Mouse (Mus musculus) adrenal gland, postnatal 10 days (tissue): ENCODE data around the gene Slc35g3. TPM values are rescaled to one million over a fixed set of nuclear protein-coding genes. Genes with fewer than 3 reads are reported as not detected.

Experiments
- DNase-seq: peaks from one replicate; pipeline ENCODE4 v3.0.0; 2021; ENCODE audit warnings: mixed read lengths
- long read RNA-seq, 2 experiments: library from polyadenylated mRNA; stranded (forward); transcript quantifications; one replicate each; pipeline ENCODE4 v2.0.0; 2021
- total RNA-seq, 2 experiments: library from RNA; stranded (reverse); gene quantifications; 2 replicates each; pipeline ENCODE4 v1.2.3; 2021

Gene Slc35g3
- total RNA-seq = not detected
- long read RNA-seq, experiment 1 = 0 reads
- long read RNA-seq, experiment 2 = 0 reads

DNA sequence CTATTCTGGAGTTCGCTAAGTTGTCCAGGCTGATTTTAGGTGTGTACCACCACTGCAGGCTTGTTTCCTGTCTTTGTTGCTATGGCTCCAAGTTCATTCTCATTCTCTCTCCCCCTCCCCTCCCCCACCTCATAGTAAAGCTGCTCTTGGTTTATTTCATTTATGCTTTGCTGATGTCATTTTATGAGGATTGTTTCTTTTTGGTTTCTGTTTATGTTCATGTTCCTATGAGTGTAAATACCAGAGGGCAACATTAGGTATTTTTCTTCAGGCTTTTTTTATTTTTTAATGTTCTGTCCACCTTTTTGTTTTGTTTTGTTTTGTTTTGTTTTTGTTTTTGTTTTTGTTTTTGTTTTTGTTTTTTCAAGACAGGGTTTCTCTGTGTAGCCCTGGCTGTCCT lies at the start of gene Slc35g3:
Slc35g3 (minus strand) TSS at position 101 of the 400 bp plus-strand sequence.
- no peak for DNase-seq

DNA sequence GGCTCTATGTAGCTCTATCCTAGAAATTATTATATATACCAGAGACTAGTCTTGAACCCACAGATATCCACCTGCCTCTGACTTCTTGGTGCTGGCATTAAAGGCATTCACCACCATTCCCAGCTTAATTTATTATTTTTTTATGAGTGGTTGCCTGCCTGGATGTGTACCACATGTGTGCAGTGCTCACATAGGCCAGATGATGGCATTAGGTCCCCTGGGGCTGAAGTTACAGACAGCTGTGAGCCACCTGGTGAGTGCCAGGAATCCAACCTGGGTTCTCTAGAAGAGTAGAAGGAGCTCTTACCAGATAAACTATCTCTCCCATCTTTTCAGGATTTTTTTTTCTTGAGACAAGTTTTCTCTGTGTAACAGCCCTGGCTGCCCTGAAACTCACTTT lies 48.5 kb upstream of the Slc35g3 start:
- DNase-seq = no peak

DNA sequence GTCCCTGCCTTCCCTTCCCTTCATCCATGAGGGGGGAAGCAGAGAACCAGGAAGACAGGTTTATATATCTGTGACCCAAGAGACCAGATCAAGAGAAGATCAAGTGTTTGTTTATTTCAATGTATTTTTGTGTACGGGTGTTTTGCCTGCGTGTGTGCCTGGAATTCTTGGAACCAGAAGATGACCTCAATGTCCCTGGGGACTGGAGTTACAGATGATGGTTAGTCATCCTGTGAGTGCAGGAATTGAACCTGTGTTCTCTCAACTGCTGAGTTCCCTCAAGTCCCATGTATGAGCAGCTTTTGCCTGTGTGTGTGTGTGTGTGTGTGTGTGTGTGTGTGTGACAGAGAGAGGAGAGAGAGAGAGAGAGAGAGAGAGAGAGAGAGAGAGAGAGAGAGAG lies 45.9 kb upstream of the Slc35g3 start:
- no peak for DNase-seq

DNA sequence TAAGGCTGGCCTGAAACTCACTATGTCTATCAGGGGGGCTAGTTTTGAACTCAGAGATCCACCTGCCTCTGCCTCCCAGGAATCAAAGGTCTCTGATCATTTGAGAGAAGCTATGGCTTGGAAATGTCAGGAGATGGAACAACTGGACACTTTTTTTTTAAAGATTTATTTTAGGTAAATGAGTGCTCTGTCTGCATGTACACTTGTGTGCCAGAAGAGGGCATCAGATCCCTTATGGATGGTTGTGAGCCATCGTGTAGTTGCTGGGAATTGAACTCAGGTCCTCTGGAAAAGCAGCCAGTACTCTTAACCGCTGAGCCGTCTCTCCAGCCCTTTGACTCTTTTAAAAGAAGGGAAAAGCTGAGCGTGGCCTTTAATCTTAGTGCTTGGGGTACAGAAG lies 44.6 kb upstream of the Slc35g3 start:
- DNase-seq = no peak

DNA sequence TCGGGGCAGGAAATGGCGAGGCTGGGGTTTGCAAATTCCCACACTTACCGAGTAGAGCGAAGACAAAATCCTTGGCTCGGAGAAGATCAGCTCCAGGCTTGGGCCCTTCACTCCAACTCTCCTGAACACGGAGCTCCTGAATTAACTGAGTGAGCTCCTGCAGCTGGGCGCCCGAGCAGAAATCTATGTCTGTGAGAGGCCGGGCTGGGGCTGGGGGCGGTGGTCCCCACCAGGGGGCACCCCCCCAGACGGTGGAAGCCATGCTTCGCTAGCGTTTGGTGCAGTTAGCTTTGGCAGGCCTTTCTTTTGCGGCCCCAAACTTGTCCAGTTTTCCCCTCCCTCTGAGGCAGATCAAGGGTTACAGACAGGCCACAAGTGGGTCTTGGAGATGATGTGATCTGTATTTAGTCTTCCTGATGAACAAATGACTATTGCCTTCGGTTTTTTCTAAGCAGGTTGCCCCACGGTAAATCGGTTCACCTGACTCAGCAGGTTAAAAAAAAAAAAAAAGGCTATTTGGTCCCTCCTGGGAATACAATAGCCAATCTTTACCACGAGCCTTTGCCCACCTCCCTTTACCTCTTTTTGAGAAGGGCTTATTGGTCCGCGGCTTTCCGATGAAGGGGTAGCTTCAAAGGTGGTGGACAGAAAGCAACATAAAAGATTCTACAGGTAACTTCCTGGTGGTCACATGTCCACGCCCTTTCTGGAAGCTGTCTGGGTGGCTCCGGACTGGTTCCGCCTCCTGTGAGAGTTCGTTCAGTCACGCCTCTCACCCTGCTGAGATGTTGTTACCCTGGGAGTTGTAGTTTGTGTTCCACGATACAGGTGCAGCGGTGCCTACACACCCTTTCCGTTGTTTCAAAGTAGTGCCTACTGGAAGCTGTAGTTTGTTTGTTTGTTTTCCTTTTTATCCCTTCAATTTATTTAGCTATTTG lies 43.5 kb upstream of the Slc35g3 start, which contains the start of gene Tmem102:
Tmem102 (minus strand) TSS at position 653 of the 938 bp plus-strand sequence.
- no peak for DNase-seq

DNA sequence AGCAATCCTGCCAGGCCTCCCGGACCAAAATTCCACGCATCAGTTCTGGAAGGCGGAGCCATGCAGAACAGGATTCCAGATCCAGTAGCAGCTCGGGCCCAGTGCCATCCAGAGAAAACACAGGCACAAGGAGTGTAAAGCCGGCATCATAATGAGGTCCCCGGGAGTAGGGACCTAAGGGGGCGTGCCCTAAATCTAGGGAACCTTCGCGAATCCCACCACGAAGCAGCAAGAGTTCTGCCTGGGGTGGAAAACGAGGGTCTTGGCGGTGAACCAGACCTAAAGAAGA lies 42.8 kb upstream of the Slc35g3 start:
- no peak for DNase-seq

DNA sequence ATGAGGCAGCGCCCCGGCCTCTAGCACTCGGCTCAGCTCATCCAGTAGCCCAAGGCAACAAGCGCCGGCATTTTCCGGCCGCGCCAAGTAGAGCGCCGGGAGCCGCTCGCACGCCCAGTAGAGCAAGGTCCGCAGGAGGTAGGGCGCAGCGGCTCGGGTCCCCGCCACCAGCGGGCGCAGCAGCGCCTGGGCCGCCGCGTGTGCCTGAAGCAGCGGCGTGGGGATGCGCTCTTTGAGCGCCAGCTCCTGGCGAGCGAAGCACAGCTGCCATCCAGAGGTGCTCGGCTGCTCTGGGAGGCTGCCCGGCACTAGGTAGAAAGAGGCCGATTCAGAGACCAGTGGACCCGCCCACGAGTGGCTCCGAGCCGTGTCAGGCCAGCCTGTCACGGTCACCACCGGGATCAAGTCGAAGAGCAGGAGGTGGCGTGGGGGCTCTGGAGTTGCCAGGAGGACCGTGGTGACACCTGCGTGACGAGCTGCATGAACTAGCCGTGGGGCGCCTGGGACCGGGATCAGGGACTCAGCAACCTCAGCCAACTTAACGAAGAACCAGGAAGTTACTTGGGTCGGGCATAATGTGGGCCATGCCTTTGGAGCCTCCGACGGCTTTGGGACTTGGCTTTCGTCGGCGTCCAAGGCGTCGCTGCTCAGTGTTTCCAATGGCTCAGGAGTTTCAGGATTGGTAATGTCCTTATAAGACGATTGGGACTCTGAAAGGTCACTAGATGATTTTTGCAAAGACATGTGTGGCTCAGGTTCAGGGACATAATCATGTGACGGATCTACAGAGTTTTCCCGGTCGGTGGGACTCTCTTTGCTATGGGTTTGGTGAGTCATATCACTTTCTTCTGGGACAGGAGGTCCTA lies 42.3 kb upstream of the Slc35g3 start:
- DNase-seq = peak; percentile 88

DNA sequence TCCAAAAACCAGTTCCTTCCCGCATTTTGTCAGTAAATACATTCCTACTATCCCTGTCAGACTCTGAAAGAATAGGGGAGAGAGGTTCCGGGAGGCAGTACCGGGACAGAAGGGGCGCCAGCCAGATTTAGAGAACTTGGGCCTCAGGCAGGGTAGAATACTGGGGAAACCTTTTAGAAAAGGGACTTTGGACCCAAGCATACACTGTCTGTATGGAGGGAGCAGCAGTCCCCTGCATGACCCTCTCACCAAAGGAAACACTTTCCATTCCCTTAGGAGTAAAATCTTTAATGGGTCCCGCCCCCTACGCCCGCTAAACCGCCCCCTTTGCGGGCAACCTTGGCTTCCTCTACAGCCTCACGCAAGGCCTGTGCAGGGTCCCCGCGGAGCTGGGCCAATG lies 41.6 kb upstream of the Slc35g3 start:
- DNase-seq = no peak

DNA sequence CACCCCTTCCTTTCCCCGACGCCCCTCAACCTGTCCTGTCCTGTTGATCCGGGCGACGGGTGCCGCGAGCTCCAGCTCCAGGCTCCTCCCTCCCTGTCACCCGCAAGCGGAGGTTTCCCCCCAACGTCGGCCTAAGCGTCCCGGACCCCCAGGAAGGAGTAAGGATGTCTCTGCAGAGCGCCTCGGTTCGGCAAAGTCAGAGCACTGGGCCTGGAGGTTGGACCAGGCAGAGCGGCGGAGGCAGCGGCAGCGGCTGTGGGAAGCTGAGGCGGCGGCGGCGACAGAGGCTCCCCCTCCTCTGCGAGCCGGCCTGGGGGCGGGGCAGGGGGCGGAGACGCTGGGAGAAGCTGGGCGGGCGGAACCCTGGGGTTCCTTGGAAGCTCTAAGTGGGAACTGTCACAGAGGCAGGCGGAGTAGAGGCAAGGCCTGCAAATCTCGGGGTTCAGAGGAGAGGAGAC lies 40.9 kb upstream of the Slc35g3 start:
- peak; percentile 94 for DNase-seq

DNA sequence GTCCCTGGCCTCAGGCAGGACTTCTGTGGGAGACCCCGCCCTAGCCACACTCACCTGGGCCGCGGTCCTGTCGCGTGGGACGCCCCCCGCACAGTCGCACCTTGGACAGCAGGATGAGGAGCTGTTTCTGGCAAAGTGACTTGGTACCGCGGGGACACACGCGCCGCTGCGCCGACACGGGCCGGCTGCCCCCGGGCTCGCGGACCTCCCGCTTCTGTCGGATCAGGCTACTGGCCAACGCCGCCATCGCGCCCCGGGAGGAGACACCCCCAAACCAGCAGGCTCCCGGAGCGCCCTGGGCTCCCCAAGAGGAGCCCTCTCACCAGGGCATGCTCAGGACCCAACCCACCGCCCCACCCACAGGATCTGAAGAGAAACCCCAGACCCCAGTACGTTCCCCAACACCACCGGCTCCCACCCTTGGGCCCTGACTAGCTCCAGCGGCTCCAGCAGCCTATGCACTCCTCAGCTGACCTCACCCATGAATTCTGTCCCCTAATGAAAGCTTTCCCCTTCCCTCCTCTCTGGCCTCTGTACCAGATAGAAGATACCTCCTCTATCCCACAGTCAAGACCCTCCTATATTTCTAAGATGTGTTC lies 39.7 kb upstream of the Slc35g3 start, which contains the start of gene Fgf11:
Fgf11 (minus strand) TSS at position 479 of the 599 bp plus-strand sequence.
- DNase-seq = peak; percentile 31

DNA sequence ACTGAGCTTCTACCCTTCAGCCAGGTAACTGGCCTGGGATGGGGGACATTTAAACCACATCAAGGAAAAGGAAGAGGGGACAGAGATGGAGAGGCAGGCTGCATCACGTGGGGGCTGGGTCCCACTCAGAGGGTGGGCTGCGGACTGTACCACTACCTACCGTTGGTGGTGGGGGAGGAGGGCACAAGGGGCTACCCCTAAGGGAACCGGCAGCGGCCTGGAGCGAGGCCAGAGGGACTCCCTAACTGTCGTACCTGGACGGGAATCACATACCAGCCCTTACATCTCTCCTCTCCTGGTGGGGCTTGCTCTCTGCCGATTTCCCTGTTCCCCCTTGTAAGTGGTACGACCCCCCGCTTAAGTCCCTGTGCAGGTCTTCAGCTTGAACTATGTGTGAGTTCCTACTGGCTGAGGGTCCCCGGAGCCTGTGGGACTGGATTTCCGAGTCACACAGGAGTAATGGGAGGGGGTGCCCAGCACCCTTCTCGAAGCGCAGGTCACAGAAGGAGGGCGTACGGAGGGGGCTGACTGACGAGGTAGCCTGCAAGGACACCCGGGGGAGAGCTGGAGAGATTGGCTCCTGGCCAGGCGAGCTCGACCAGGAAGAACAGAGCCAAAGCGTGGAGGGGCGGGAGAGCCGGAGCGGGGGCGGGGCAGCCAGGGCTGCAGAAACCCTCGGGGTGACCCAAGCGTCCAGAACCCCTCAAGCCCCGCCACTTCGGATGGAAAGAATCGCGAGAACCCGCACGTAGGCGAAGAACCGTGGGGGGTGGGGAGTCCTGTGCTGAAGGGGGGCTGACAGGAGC lies 38.8 kb upstream of the Slc35g3 start:
- DNase-seq = peak; percentile 71

DNA sequence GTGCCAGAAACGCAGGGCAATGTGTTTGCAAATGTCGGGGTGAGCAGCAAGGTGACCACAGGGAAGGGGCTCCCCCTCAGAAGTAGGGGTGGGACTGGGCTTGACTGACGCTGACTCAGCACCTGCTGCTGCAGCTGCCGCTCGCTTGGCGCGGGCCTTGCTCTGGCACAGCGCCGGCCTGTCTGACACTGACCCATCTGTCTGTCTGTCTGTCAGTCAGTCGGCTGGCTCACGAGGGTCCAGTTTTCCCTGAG lies 38.3 kb upstream of the Slc35g3 start:
- DNase-seq = no peak

DNA sequence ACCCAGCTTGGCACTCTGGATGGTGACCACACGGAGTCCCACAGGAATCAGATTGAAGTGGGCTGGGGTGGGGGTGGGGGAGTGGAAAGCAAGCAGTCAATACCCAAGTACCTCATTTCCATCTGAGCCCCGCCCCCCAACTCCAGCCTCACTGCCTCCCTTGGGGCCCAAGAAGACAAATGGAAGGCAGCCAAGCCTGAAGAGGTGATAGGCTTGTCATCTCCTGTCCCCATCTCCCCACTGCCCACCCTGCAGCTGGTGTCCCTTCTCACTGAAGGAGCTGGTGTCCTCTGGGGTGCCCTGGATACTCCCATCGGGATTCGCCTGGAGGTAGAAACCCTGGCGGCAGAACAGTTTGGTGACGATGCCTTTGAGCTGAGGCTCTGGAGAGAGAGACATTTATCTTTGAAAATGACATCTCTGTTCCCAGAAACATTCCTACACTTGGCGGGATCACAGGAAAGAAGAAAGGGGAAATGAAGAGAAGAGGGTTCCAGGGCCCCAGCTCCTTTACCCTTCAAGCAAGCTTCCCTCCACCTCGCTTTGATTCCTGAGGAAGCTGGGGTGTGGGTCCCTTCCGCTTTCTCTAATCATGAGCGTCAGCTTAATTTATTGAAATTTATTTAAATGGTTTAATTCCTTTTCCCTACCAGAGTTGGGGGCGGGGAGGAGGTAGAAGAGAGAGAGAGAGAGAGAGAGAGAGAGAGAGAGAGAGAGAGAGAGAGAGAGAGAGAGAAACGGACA lies 37.8 kb upstream of the Slc35g3 start:
- DNase-seq = no peak

DNA sequence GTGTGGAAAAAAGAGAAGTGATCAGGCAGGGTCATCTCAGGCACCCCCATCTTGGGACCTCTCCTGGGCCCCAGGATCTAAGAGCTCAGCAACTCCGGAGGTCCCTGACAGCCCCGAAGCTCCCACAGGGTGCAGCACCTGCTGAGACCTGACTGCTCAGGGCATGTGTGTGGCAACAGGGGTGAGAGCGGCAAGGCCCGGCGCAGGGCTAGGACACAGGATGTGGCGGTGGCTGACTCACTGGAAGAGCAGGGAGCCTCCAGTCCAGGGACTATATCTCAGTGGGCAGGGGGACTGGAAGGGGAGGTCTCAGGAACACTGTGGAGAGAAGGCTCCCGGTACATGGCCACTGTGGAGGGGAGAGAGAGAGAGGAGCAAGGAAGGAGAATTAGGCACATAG lies 36.2 kb upstream of the Slc35g3 start:
- DNase-seq = no peak

DNA sequence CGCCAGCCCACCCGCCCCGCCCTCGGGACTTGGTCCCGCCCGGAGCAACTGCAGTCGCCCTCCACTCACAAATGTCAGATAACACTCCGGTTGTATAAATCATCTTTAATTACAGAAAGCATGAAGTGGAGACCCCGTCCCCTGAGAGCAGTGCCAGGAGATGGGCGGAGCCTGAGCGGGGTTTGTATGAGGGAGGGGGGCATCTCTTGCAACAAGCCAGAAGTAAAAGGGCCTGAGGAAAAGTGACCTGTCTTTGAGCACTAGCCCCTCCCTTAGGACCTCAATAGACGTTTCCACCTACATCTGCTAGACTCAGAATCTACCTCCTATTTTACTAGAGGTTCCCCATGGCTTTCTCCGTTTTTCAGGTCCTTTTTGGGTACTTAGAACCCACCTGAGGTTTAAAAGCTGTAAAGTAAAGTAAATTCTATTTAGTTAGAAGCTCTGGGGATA lies 34.2 kb upstream of the Slc35g3 start:
- DNase-seq = no peak

DNA sequence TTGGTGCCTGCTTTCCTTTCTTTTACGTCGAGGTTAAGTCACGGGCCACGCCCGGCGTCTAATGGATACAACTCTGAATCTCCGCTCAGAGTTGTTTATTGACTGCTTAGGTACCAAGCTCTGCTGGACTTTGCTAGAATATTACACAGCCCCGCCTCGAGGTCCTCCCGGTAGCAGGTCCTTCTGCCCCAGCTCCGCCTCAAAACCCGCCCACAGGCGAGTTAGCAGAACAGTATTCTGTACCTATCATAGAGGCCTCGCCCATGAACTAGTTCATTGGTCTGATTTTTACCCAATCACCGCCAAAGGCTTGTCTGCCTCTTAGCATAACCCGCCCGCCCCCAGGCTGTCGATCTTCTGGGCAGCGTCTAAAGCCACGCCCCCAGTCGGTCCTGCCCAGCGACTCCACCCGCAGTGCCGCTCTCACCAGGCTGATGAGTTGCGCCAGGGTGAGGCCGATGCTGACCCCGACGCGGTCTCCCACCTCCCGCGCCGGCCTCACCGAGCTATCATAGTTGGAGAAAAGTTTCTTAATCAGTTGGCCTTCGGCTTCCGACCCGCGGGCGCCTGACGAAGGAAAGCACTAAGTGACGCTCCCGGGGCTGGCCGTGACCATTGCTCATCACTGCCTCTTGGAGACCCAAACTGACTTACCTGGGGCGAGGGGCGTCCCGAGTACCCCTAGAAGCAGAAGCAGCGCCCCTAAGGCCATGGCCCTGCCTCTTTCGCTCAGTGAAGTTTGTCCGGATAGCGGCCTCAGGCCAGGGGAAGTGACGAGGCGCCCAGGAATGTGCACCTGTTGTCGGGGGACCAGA lies 33.6 kb upstream of the Slc35g3 start, which contains the start of gene Chrnb1:
Chrnb1 (minus strand) TSS at position 776 of the 815 bp plus-strand sequence.
- DNase-seq = peak; percentile 94

DNA sequence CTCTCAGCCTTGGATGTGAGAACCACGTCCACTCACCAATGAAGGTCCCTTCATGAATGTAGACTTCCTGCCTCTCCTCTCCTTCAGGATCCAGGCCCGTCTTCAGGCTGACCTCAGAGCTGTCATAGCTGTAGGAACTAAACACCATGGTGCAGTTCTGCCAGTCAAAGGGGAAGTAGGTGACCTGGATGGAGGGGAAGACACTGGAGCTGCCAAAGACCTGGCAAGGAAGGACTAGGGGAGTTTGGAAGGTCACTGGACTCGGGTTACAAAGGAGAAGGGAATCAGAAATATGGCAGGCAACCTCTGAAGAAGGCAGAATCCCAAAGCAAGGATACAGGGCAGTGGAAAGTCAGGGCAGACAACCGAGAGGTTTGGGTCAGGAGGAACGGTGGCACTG lies 31.7 kb upstream of the Slc35g3 start:
- DNase-seq = no peak

DNA sequence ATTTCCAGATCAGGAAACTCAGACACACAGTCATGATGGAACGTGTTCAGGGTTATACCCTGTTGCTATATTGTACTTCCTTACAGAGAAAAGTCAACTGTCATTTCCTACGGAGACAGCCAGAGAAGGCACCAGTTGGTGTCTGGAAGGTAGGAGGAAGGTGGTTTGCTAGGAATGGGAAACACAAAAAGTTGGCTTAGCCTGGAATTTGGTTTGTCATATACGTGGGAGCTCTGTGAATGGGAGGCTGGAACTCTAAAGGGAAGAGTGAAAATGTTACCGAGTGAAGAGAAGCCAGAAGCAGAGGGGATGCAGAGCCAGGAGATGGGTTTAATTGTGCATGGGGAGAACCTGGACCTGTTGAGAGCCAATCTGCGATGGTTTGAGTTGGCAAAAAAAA lies 29.7 kb upstream of the Slc35g3 start:
- no peak for DNase-seq

DNA sequence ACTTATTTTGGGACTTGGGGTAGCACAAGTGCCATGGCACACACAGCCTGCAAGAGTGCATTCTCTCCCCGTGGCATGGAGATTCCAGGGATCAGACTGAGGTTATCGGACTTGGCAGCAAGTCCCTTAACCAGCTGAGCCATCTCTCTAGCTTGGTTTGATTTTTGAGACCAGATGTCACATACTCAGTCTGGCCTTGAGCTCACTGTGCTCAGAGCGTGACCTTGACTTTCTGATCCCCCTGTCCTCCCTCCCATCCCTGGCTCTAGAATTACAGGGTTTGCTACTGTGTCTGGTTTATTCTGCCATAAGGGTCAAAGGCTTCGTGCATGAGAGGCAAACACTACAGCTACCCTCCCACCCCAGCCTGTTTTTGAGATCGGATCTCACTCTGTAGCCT lies 27.7 kb upstream of the Slc35g3 start:
- DNase-seq = no peak

DNA sequence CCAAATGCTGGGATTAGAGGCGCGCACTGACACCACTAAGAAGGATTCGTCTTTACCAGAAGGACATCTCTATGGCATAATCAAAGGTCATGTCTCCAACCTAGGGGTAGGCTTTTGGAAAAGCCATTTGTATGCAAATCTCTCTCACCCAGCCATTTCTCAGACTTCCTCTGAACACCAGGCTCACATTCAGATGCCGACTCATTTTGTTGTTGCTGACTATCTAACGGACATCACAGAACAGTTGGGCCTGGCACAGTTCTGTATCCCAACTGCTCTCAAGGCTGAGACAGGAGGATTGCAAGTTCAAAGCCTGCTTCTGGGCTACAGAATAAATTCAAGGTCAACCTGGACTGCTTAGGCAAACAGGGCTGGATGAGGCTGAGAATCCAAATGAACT lies 25.5 kb upstream of the Slc35g3 start:
- no peak for DNase-seq
